Comparison of ENCODE assay signal across 25 mouse cellular contexts in genomic region chr1:57259626-57260025, GRCm38 (mm10).
"Had no signal": no experiment of that assay in that cellular context is flagged by ENCODE, and none has a peak within 500 bp of the region (broad histone marks: within the 10 kb centered on the region; RNA-seq: fewer than 3 reads in every experiment).

No protein-coding gene starts in this region.

- H3K36me3 ChIP-seq: limb, embryonic 15.5 days; midbrain, embryonic 13.5 days; stomach, embryonic 15.5 days had no signal

- H3K4me3 ChIP-seq: layer of hippocampus, adult 2 months; limb, embryonic 15.5 days; megakaryocyte, embryonic 14.5 days; midbrain, embryonic 13.5 days; myocyte; stomach, embryonic 15.5 days had no signal

- DNase-seq: kidney, adult 18-20 months; kidney, adult 9 months; kidney, postnatal 14 days; kidney, postnatal 4 days; layer of hippocampus, adult 9-11 months; left cerebral cortex, postnatal 4 days; liver, postnatal 0 days; lung, embryonic 14.5 days; lung, postnatal 10 days; lung, postnatal 36 days; retina, postnatal 1 day; right cerebral cortex, postnatal 25 days; spleen, adult 18-20 months; thymus, postnatal 25 days had no signal

- H3K4me1 ChIP-seq: limb, embryonic 15.5 days; megakaryocyte, embryonic 14.5 days; midbrain, embryonic 13.5 days; stomach, embryonic 15.5 days had no signal

- H3K9me3 ChIP-seq: limb, embryonic 15.5 days; megakaryocyte, embryonic 14.5 days; midbrain, embryonic 13.5 days; stomach, embryonic 15.5 days had no signal

- ATAC-seq: hindbrain, postnatal 0 days; inflammation-experienced regulatory T-cells, adult 6 months; intestine, embryonic 16.5 days; liver, postnatal 0 days; midbrain, embryonic 13.5 days had no signal

- H3K27ac ChIP-seq: hindbrain, postnatal 0 days; layer of hippocampus, adult 2 months; limb, embryonic 15.5 days; liver, embryonic 14.5 days; midbrain, embryonic 13.5 days; stomach, embryonic 15.5 days had no signal

- H3K9ac ChIP-seq: limb, embryonic 15.5 days; liver, embryonic 14.5 days; liver, postnatal 0 days; lung, embryonic 14.5 days; midbrain, embryonic 13.5 days; stomach, embryonic 15.5 days had no signal

- H3K4me2 ChIP-seq: limb, embryonic 15.5 days; liver, embryonic 11.5 days; lung, embryonic 14.5 days; midbrain, embryonic 13.5 days; stomach, embryonic 15.5 days had no signal

- H3K27me3 ChIP-seq: megakaryocyte, embryonic 14.5 days; midbrain, embryonic 13.5 days; stomach, embryonic 15.5 days had no signal
